Mouse (Mus musculus): ENCODE measurements around the gene Tmem104.

Tmem104 gene

GRCm38 (mm10) chr11:115208776-115209732, 21.8 kb downstream of the Tmem104 start:
- TF ChIP-seq GATA4 (IDR thresholded peaks at IDR 0.05; ENCODE audit: insufficient replicate concordance, low read length): no peak

GRCm38 (mm10) chr11:115209958-115210357, 22.7 kb downstream of the Tmem104 start:
- no peak for TF ChIP-seq GATA4 (IDR thresholded peaks at IDR 0.05; ENCODE audit: insufficient replicate concordance, low read length)

- no peak for TF ChIP-seq GATA4 (IDR thresholded peaks at IDR 0.05; ENCODE audit: insufficient replicate concordance, low read length)
Measured at GRCm38 (mm10) chr11:115212116-115212515, 24.8 kb downstream of the Tmem104 start.

GRCm38 (mm10) chr11:115215123-115215522, 27.8 kb downstream of the Tmem104 start:
- no peak for TF ChIP-seq GATA4 (IDR thresholded peaks at IDR 0.05; ENCODE audit: insufficient replicate concordance, low read length)

DNA sequence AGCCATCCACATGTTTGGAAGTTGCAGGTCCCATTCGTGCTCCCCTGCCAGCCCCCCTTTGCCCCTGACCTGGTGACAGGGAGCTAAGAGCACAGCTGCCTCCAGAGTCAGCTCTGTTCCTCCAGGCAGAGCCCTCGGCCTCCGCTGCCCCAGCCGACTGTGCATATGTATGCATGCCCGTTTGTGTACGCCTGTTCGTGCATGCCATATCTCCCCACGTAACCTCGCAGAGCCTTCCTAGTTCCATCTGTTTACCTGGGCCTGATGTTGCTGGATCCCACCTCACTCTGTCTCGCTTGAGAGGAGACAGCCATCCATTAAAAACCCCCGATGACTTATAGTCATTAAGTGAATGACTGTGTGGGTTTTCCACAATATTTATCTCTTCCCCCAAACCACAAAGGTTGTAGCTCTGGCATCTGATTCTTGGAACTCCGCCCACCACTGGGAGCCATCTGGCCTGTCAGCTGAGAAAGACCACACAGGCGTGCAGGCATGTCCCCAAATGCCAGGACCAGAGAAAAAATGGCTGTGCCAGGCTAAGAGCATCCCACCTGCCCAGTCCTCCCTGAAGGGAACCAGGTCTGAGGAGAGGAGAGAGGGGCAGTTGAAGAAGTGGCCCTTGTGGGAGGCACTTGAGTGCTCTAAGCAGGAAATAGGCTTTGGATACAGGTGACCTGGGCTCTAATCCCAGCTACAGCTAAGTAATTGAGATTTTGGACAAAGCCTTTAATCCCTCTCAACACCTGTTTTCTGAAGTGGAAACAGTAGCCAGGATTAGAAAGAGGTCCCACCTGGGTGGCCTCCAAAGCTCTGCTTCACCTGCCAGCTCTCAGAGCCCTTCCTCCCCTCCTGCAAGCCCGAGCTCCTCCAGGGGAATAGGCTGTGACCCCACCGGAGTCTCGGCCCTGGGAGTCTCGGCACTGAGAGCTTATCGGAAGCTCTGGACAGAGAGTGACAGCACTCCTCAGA, 30.4 kb downstream of the Tmem104 start:
- no peak for TF ChIP-seq GATA4 (IDR thresholded peaks at IDR 0.05; ENCODE audit: insufficient replicate concordance, low read length)

GRCm38 (mm10) chr11:115219263-115219662, 32.0 kb downstream of the Tmem104 start:
- no peak; the same call in 1 of the 2 replicates for TF ChIP-seq GATA4 (IDR thresholded peaks at IDR 0.05; ENCODE audit: insufficient replicate concordance, low read length)

GRCm38 (mm10) chr11:115219685-115220084, 32.4 kb downstream of the Tmem104 start:
- TF ChIP-seq GATA4 (IDR thresholded peaks at IDR 0.05; ENCODE audit: insufficient replicate concordance, low read length): no peak

- TF ChIP-seq GATA4 (IDR thresholded peaks at IDR 0.05; ENCODE audit: insufficient replicate concordance, low read length): no peak
Measured at GRCm38 (mm10) chr11:115222077-115222476, 34.8 kb downstream of the Tmem104 start.

- TF ChIP-seq GATA4 (IDR thresholded peaks at IDR 0.05; ENCODE audit: insufficient replicate concordance, low read length): no peak
Measured at GRCm38 (mm10) chr11:115222570-115222969, 35.3 kb downstream of the Tmem104 start.

GRCm38 (mm10) chr11:115223451-115223850, 36.2 kb downstream of the Tmem104 start:
- no peak for TF ChIP-seq GATA4 (IDR thresholded peaks at IDR 0.05; ENCODE audit: insufficient replicate concordance, low read length)

- no peak for TF ChIP-seq GATA4 (IDR thresholded peaks at IDR 0.05; ENCODE audit: insufficient replicate concordance, low read length)
Measured at GRCm38 (mm10) chr11:115223877-115224276, 36.6 kb downstream of the Tmem104 start.

DNA sequence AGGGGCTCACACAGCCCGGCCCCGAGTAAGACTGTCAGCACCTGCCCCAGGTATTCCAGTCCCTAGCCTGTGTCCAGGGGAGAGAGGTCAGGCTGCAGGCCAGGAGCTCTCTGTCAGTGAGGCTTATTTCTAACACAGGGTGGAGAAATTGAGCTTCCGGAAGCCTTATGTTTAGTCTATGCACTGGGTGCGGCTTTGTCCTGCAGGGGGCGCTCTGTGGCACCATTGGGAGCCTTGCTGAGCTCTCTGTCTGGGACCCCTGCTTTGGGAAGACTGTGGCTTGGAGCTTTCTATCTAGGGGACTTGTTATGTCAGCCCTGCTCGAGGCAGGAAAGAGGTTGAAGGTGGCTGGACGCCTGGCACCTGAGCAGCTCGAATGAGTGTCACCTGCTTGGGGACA, 37.6 kb downstream of the Tmem104 start:
- no peak for TF ChIP-seq GATA4 (IDR thresholded peaks at IDR 0.05; ENCODE audit: insufficient replicate concordance, low read length)

DNA sequence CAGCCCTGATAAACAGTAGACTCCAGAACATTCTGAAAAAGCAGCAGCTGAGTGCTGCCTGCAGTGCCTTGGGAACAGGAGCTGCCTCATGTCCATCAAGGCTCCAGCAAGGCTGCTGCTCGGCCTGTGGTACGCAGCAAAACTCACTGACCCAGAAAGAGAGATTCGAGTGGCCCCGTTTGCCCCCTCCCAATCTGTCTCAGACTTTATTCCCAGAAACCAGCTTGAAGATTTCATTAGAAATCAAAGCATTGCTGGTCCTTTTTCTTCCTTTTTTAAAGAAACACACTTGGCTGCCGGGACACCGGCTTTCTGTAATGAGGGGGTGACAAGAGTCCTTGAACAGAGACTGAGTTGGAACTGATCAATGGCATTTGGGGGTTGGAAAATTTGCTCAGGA, 38.0 kb downstream of the Tmem104 start:
- no peak for TF ChIP-seq GATA4 (IDR thresholded peaks at IDR 0.05; ENCODE audit: insufficient replicate concordance, low read length)

GRCm38 (mm10) chr11:115226811-115227491, 39.7 kb downstream of the Tmem104 start:
- peak; percentile 73; the same call in 1 of the 2 replicates for TF ChIP-seq GATA4 (IDR thresholded peaks at IDR 0.05; ENCODE audit: insufficient replicate concordance, low read length)

DNA sequence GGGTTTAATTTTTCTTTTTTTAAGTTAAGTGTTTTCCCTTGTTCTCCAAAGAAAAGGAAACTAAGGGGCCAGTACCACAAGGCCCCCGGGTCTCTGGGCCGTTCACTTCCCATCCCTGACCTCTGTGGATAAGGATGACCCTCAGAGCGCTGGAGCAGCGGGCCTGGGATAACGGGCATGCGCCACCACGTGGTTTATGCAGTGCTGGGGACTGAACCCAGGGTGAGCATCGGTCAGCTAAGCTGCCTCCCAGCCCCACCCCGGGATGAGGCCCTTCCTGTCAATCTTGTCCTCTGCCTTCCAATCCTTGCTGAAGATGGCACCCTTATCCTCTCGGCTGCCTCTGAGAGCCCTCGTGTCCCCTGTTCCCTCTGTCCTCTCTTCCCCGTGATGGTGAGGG, 40.4 kb downstream of the Tmem104 start:
- peak; percentile 77; the same call in 1 of the 2 replicates for TF ChIP-seq GATA4 (IDR thresholded peaks at IDR 0.05; ENCODE audit: insufficient replicate concordance, low read length)
